Mouse (Mus musculus) right cerebral cortex, adult 2 months (tissue): Measurements from ENCODE around the gene Olfr935.

Experiments used
- DNase-seq, 2 experiments: peaks; one replicate each; pipeline ENCODE4 v3.0.0; 2021 to 2022; ENCODE audit warnings: low spot score in 2 of 2

The Olfr935 gene

GRCm38 (mm10) chr9:38999583-38999982, at the start of gene Olfr935:
Gene Olfr935 (minus strand): TSS chr9:38999683.
- DNase-seq = no peak

GRCm38 (mm10) chr9:39023277-39023676, 23.8 kb upstream of the Olfr935 start, which contains the start of gene Olfr146:
Gene Olfr146 (minus strand): TSS chr9:39023377.
- DNase-seq = no peak

- no peak for DNase-seq
Observed at GRCm38 (mm10) chr9:38988215-38988614, 11.3 kb downstream of the Olfr935 start, which contains the start of gene Olfr934. Gene Olfr934 (minus strand): TSS chr9:38988315.

GRCm38 (mm10) chr9:38972013-38972412, 27.5 kb downstream of the Olfr935 start, which contains the start of gene Olfr933:
Gene Olfr933 (plus strand): TSS chr9:38972313.
- no peak for DNase-seq

GRCm38 (mm10) chr9:38954124-38954416, 45.4 kb downstream of the Olfr935 start:
- DNase-seq = no peak

- DNase-seq = peak; percentile 29 to 49
Observed at GRCm38 (mm10) chr9:38953401-38954123, 45.9 kb downstream of the Olfr935 start.
